Mouse (Mus musculus): ENCODE data around the gene Olfr1281. TPM values are rescaled to one million over a fixed set of nuclear protein-coding genes. Genes with fewer than 3 reads are reported as not detected.

The Olfr1281 gene
- polyA plus RNA-seq (2015; fragmentation: Illumina TruSeq; extraction: RNeasy Lipid Tissue Mini Kit (QIAGEN cat#74804); ENCODE audit: insufficient read depth, low read depth, low replicate concordance): not detected

GRCm38 (mm10) chr2:111326220-111326619, at the start of gene Olfr1281:
Gene Olfr1281, plus strand, starts transcription at chr2:111326520.

GRCm38 (mm10) chr2:111289836-111290235, 36.5 kb upstream of the Olfr1281 start, which contains the start of gene Olfr1278:
Gene Olfr1278, plus strand, starts transcription at chr2:111290136.

GRCm38 (mm10) chr2:111300374-111300773, 25.9 kb upstream of the Olfr1281 start, which contains the start of gene Olfr1279:
Gene Olfr1279, plus strand, starts transcription at chr2:111300635.

GRCm38 (mm10) chr2:111313717-111314116, 12.6 kb upstream of the Olfr1281 start, which contains the start of gene Olfr1280:
Gene Olfr1280, plus strand, starts transcription at chr2:111314017.

DNA sequence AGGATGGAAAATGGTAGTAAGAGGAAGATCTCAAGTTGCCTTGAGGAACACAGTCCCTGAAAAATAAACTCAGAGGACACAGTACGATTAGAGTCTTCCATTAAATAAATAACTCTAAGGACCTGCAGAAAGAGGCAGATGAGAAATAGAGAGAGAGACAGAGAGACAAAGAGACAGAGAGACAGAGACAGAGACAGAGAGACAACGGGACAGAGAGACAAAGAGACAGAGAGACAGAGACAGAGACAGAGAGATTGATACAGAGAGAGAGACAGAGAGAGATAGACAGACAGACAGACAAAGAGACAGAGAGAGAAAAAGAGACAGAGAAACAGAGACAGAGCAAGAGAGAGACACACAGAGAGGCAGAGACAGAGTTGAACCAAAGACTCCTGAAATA, 9.7 kb downstream of the Olfr1281 start, which contains the start of gene Olfr1282:
Gene Olfr1282 (minus strand): TSS at position 101 of the 400 bp plus-strand sequence.

GRCm38 (mm10) chr2:111366490-111366889, 40.2 kb downstream of the Olfr1281 start, which contains the start of gene Olfr1283:
Gene Olfr1283, plus strand, starts transcription at chr2:111366790.

GRCm38 (mm10) chr2:111375222-111375621, 48.9 kb downstream of the Olfr1281 start, which contains the start of gene Olfr1284:
Gene Olfr1284, plus strand, starts transcription at chr2:111375522.

Other genes starting within 250 kb of the Olfr1281 start
- not detected for gene Gm13941, start 220.5 kb upstream of the Olfr1281 start, polyA plus RNA-seq (2015; fragmentation: Illumina TruSeq; extraction: RNeasy Lipid Tissue Mini Kit (QIAGEN cat#74804); ENCODE audit: insufficient read depth, low read depth, low replicate concordance)
- gene Gm15130, start 173.6 kb upstream of the Olfr1281 start, polyA plus RNA-seq (2015; fragmentation: Illumina TruSeq; extraction: RNeasy Lipid Tissue Mini Kit (QIAGEN cat#74804); ENCODE audit: insufficient read depth, low read depth, low replicate concordance): not detected
- not detected for gene 4930430A15Rik, start 96.9 kb upstream of the Olfr1281 start, polyA plus RNA-seq (2015; fragmentation: Illumina TruSeq; extraction: RNeasy Lipid Tissue Mini Kit (QIAGEN cat#74804); ENCODE audit: insufficient read depth, low read depth, low replicate concordance)
- not detected for gene Olfr1275, start 91.2 kb upstream of the Olfr1281 start, polyA plus RNA-seq (2015; fragmentation: Illumina TruSeq; extraction: RNeasy Lipid Tissue Mini Kit (QIAGEN cat#74804); ENCODE audit: insufficient read depth, low read depth, low replicate concordance)
- not detected for gene Olfr1276, start 72.0 kb upstream of the Olfr1281 start, polyA plus RNA-seq (2015; fragmentation: Illumina TruSeq; extraction: RNeasy Lipid Tissue Mini Kit (QIAGEN cat#74804); ENCODE audit: insufficient read depth, low read depth, low replicate concordance)
- gene Olfr1277, start 52.4 kb upstream of the Olfr1281 start, polyA plus RNA-seq (2015; fragmentation: Illumina TruSeq; extraction: RNeasy Lipid Tissue Mini Kit (QIAGEN cat#74804); ENCODE audit: insufficient read depth, low read depth, low replicate concordance): not detected
- not detected for gene Olfr1278, start 36.4 kb upstream of the Olfr1281 start, polyA plus RNA-seq (2015; fragmentation: Illumina TruSeq; extraction: RNeasy Lipid Tissue Mini Kit (QIAGEN cat#74804); ENCODE audit: insufficient read depth, low read depth, low replicate concordance)
- not detected for gene Olfr1279, start 25.9 kb upstream of the Olfr1281 start, polyA plus RNA-seq (2015; fragmentation: Illumina TruSeq; extraction: RNeasy Lipid Tissue Mini Kit (QIAGEN cat#74804); ENCODE audit: insufficient read depth, low read depth, low replicate concordance)
- gene Olfr1280, start 12.5 kb upstream of the Olfr1281 start, polyA plus RNA-seq (2015; fragmentation: Illumina TruSeq; extraction: RNeasy Lipid Tissue Mini Kit (QIAGEN cat#74804); ENCODE audit: insufficient read depth, low read depth, low replicate concordance): not detected
- gene Olfr1282, start 9.6 kb downstream of the Olfr1281 start, polyA plus RNA-seq (2015; fragmentation: Illumina TruSeq; extraction: RNeasy Lipid Tissue Mini Kit (QIAGEN cat#74804); ENCODE audit: insufficient read depth, low read depth, low replicate concordance): not detected
- not detected for gene Olfr1283, start 40.3 kb downstream of the Olfr1281 start, polyA plus RNA-seq (2015; fragmentation: Illumina TruSeq; extraction: RNeasy Lipid Tissue Mini Kit (QIAGEN cat#74804); ENCODE audit: insufficient read depth, low read depth, low replicate concordance)
- not detected for gene Olfr1284, start 49.0 kb downstream of the Olfr1281 start, polyA plus RNA-seq (2015; fragmentation: Illumina TruSeq; extraction: RNeasy Lipid Tissue Mini Kit (QIAGEN cat#74804); ENCODE audit: insufficient read depth, low read depth, low replicate concordance)
- gene Olfr1286, start 96.6 kb downstream of the Olfr1281 start, polyA plus RNA-seq (2015; fragmentation: Illumina TruSeq; extraction: RNeasy Lipid Tissue Mini Kit (QIAGEN cat#74804); ENCODE audit: insufficient read depth, low read depth, low replicate concordance): not detected
- gene Olfr1287, start 122.6 kb downstream of the Olfr1281 start, polyA plus RNA-seq (2015; fragmentation: Illumina TruSeq; extraction: RNeasy Lipid Tissue Mini Kit (QIAGEN cat#74804); ENCODE audit: insufficient read depth, low read depth, low replicate concordance): not detected
- gene Olfr1288, start 147.6 kb downstream of the Olfr1281 start, polyA plus RNA-seq (2015; fragmentation: Illumina TruSeq; extraction: RNeasy Lipid Tissue Mini Kit (QIAGEN cat#74804); ENCODE audit: insufficient read depth, low read depth, low replicate concordance): not detected
- not detected for gene Olfr1289, start 154.3 kb downstream of the Olfr1281 start, polyA plus RNA-seq (2015; fragmentation: Illumina TruSeq; extraction: RNeasy Lipid Tissue Mini Kit (QIAGEN cat#74804); ENCODE audit: insufficient read depth, low read depth, low replicate concordance)
- not detected for gene Olfr1290, start 167.3 kb downstream of the Olfr1281 start, polyA plus RNA-seq (2015; fragmentation: Illumina TruSeq; extraction: RNeasy Lipid Tissue Mini Kit (QIAGEN cat#74804); ENCODE audit: insufficient read depth, low read depth, low replicate concordance)
- gene Olfr1291-ps1, start 170.7 kb downstream of the Olfr1281 start, polyA plus RNA-seq (2015; fragmentation: Illumina TruSeq; extraction: RNeasy Lipid Tissue Mini Kit (QIAGEN cat#74804); ENCODE audit: insufficient read depth, low read depth, low replicate concordance): not detected
- gene Olfr1293-ps, start 198.7 kb downstream of the Olfr1281 start, polyA plus RNA-seq (2015; fragmentation: Illumina TruSeq; extraction: RNeasy Lipid Tissue Mini Kit (QIAGEN cat#74804); ENCODE audit: insufficient read depth, low read depth, low replicate concordance): not detected
- gene Olfr1294, start 213.8 kb downstream of the Olfr1281 start, polyA plus RNA-seq (2015; fragmentation: Illumina TruSeq; extraction: RNeasy Lipid Tissue Mini Kit (QIAGEN cat#74804); ENCODE audit: insufficient read depth, low read depth, low replicate concordance): not detected
- gene Olfr1295, start 243.2 kb downstream of the Olfr1281 start, polyA plus RNA-seq (2015; fragmentation: Illumina TruSeq; extraction: RNeasy Lipid Tissue Mini Kit (QIAGEN cat#74804); ENCODE audit: insufficient read depth, low read depth, low replicate concordance): not detected

Measured in pancreas, adult 10 weeks (tissue).